Mouse (Mus musculus) limb, embryonic 11.5 days (tissue): ENCODE measurements around the gene Olfr1212. TPM values are rescaled to one million over a fixed set of nuclear protein-coding genes. Genes with fewer than 3 reads are reported as not detected.

Experiments
- ATAC-seq: fragments of 200-750 bp; cut with Nextera tagmentation; 2 replicates; pipeline ENCODE4 v1.8.0; 2017; ENCODE audit warnings: low read depth; ENCODE audit not compliant: insufficient number of reproducible peaks, low FRiP score, low TSS enrichment
- DNase-seq: peaks from one replicate; pipeline ENCODE4 v3.0.0-alpha.2; 2015; ENCODE audit warnings: low spot score
- H3K27ac ChIP-seq: fragments of 300-500 bp; sonication (generic); replicated peaks from 2 replicates; pipeline ENCODE4 v1.5.1; 2014; ENCODE audit warnings: low read depth, mild to moderate bottlenecking, low read length
- H3K27me3 ChIP-seq: fragments of 300-500 bp; sonication (generic); 2 replicates; pipeline ENCODE4 v1.6.1; 2014; ENCODE audit warnings: mild to moderate bottlenecking, low read length, mixed read lengths; ENCODE audit not compliant: control insufficient read depth, insufficient read depth
- H3K36me3 ChIP-seq: fragments of 300-500 bp; sonication (generic); 2 replicates; pipeline ENCODE4 v1.6.1; 2014; ENCODE audit warnings: mild to moderate bottlenecking, low read length, moderate library complexity, mixed read lengths; ENCODE audit not compliant: control insufficient read depth, insufficient read depth
- H3K4me1 ChIP-seq: fragments of 300-500 bp; sonication (generic); 2 replicates; pipeline ENCODE4 v1.6.1; 2014; ENCODE audit warnings: low read length, mixed read lengths; ENCODE audit not compliant: control insufficient read depth, insufficient read depth
- H3K4me2 ChIP-seq: fragments of 300-500 bp; sonication (generic); 2 replicates; pipeline ENCODE4 v1.6.1; 2014; ENCODE audit warnings: low read depth, mild to moderate bottlenecking, moderate library complexity; ENCODE audit not compliant: severe bottlenecking
- H3K4me3 ChIP-seq: fragments of 300-500 bp; sonication (generic); 2 replicates; pipeline ENCODE4 v1.5.1; 2014; ENCODE audit warnings: low read depth, low read length
- H3K9ac ChIP-seq: fragments of 300-500 bp; sonication (generic); 2 replicates; pipeline ENCODE4 v1.6.1; 2014; ENCODE audit warnings: mild to moderate bottlenecking, low read length
- H3K9me3 ChIP-seq: fragments of 300-500 bp; sonication (generic); 2 replicates; pipeline ENCODE4 v1.6.1; 2016; ENCODE audit warnings: low read length; ENCODE audit not compliant: control insufficient read depth
- WGBS: fragments of 180-500 bp; shearing (Covaris S2); extraction: QIAGEN DNeasy Blood & Tissue Kit; methylation state at CpG from one replicate; pipeline ENCODE4 v1.1.7; 2014; 5-methylcytosine and 5-hydroxymethylcytosine counted together
- polyA plus RNA-seq: library from polyadenylated mRNA; unstranded; fragments of >200 nt; fragmentation: Nextera tagmentation; extraction: Ambion mirVana; gene quantifications from 2 replicates; pipeline ENCODE4 v1.2.1, GENCODE M21; 2014

Gene Olfr1212
- polyA plus RNA-seq: not detected in 2 replicates

DNA sequence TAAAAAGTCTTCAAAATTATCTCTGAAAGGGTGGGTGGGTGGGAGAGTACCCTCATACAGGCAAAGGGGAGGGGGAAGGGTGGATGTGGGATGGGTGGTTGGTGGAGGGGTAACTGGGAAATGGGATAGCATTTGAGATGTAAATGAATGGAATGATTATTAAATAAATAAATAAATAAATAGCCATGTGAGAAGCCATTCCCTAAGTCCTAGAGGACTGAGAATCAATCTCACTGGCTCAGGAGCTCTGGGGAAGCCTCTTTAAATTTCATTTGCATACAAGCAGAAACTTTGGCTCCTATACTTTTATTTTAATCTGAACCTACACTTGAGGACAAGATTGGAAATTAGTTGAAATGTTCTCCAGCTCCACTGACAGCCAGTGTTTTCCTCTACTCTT lies at the start of gene Olfr1212:
Gene Olfr1212, plus strand, starts transcription at position 301 of the 400 bp plus-strand sequence.
- no peaks in the 10 kb centered on the region for H3K36me3 ChIP-seq
- ATAC-seq: no peak

DNA sequence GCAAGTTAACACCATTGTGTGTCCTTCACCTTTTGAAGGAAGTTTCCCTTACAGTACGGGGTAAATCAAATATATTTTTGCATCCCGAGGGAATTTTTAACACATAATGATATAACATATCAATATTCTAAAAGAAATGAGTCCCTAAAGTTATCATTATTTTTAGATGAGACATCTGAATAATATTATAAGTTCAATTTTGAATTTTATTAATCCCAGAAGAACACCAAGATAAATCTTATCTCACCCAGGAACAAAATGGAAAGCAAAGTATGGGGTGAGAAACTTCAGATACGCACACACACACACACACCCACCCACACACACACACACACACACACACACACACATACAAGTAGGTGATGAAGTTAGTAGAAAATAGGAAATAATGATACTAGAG lies 38.7 kb upstream of the Olfr1212 start, which contains the start of gene Olfr1209:
Gene Olfr1209, minus strand, starts transcription at position 101 of the 400 bp plus-strand sequence.
- Histone ChIP-seq H3K27me3 (no peaks in the 10 kb centered on the region), H3K9me3 (no peaks in the 10 kb centered on the region), H3K9ac (no peak within 1 kb of the TSS), H3K4me2 (no peak within 1 kb of the TSS), H3K4me1 (no peaks in the 10 kb centered on the region), H3K4me3 (no peak within 1 kb of the TSS), H3K27ac (no peak within 1 kb of the TSS), H3K36me3 (no peaks in the 10 kb centered on the region)
- no peak for DNase-seq
- no peak for ATAC-seq
- WGBS: 90% methylated on average over 3 of the region's 3 CpGs

More for the DNA sequence above, at the start of gene Olfr1212:
- Histone ChIP-seq H3K27ac (no peak within 1 kb of the TSS), H3K4me1 (no peaks in the 10 kb centered on the region), H3K4me3 (no peak within 1 kb of the TSS), H3K27me3 (no peaks in the 10 kb centered on the region), H3K4me2 (no peak within 1 kb of the TSS), H3K9me3 (no peaks in the 10 kb centered on the region), H3K9ac (no peak within 1 kb of the TSS)
- no peak for DNase-seq

DNA sequence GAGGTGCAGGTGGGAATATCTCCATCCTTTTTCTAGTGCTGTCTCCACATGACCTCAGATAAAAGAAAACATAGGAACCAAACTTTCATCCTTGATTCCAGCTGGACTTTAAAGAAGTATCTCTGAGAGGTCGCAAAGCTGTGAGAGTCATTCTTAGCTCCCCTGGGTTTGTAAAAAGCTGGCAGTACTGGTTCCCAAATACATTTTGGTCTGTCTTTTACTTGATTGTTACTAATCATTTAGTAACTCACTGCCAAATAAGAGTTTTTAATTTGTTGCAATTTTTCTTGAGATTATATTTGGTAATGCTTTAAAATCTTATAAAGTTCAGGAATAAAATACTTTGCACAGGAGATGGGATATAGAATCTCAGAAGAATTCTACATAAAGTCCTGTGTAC lies 15.8 kb upstream of the Olfr1212 start, which contains the start of gene Olfr1211:
Gene Olfr1211, minus strand, starts transcription at position 101 of the 400 bp plus-strand sequence.
- H3K9ac ChIP-seq: no peak within 1 kb of the TSS
- H3K27me3 ChIP-seq: no peaks in the 10 kb centered on the region
- no peaks in the 10 kb centered on the region for H3K9me3 ChIP-seq
- H3K36me3 ChIP-seq: no peaks in the 10 kb centered on the region
- no peaks in the 10 kb centered on the region for H3K4me1 ChIP-seq
- no peak for DNase-seq
- ATAC-seq: no peak
- H3K4me3 ChIP-seq: no peak within 1 kb of the TSS
- WGBS: 93% methylated on average over 1 of the region's 1 CpGs
- H3K4me2 ChIP-seq: no peak within 1 kb of the TSS
- H3K27ac ChIP-seq: no peak within 1 kb of the TSS

GRCm38 (mm10) chr2:88980181-88980580 lies 26.4 kb downstream of the Olfr1212 start, which contains the start of gene Gm13762:
Gm13762 (minus strand) TSS chr2:88980281.
- 92% methylated on average over 1 of the region's 1 CpGs for WGBS
- H3K27me3 ChIP-seq: no peaks in the 10 kb centered on the region
- no peaks in the 10 kb centered on the region for H3K36me3 ChIP-seq
- no peak within 1 kb of the TSS for H3K4me3 ChIP-seq
- DNase-seq: no peak
- no peak within 1 kb of the TSS for H3K27ac ChIP-seq
- H3K4me2 ChIP-seq: no peak within 1 kb of the TSS
- H3K9ac ChIP-seq: no peak within 1 kb of the TSS
- ATAC-seq: no peak
- H3K9me3 ChIP-seq: no peaks in the 10 kb centered on the region
- no peaks in the 10 kb centered on the region for H3K4me1 ChIP-seq

GRCm38 (mm10) chr2:88992553-88992952 lies 38.8 kb downstream of the Olfr1212 start, which contains the start of gene Olfr1214:
Olfr1214 (minus strand) TSS chr2:88992653.
- H3K9ac ChIP-seq: no peak within 1 kb of the TSS
- no peak within 1 kb of the TSS for H3K27ac ChIP-seq
- no peak for ATAC-seq
- H3K9me3 ChIP-seq: no peaks in the 10 kb centered on the region
- no peak for DNase-seq
- WGBS: 84% methylated on average over 1 of the region's 1 CpGs
- no peaks in the 10 kb centered on the region for H3K36me3 ChIP-seq
- no peak within 1 kb of the TSS for H3K4me3 ChIP-seq
- H3K27me3 ChIP-seq: no peaks in the 10 kb centered on the region
- no peaks in the 10 kb centered on the region for H3K4me1 ChIP-seq
- no peak within 1 kb of the TSS for H3K4me2 ChIP-seq

GRCm38 (mm10) chr2:89006873-89007272 lies 53.1 kb downstream of the Olfr1212 start, which contains the start of gene Olfr1215:
Olfr1215 (minus strand) TSS chr2:89006973.
- no peak within 1 kb of the TSS for H3K9ac ChIP-seq
- H3K4me2 ChIP-seq: no peak within 1 kb of the TSS
- WGBS: 79% methylated on average over 2 of the region's 2 CpGs
- no peaks in the 10 kb centered on the region for H3K36me3 ChIP-seq
- no peaks in the 10 kb centered on the region for H3K9me3 ChIP-seq
- no peaks in the 10 kb centered on the region for H3K27me3 ChIP-seq
- no peak within 1 kb of the TSS for H3K4me3 ChIP-seq
- no peak for ATAC-seq
- DNase-seq: no peak
- H3K27ac ChIP-seq: no peak within 1 kb of the TSS
- H3K4me1 ChIP-seq: no peaks in the 10 kb centered on the region

Other genes with a start within 250 kb of the Olfr1212 start
- not detected in 2 replicates for gene Olfr1196, start 249.4 kb upstream of the Olfr1212 start, polyA plus RNA-seq
- not detected in 2 replicates for gene Olfr1197, start 221.6 kb upstream of the Olfr1212 start, polyA plus RNA-seq
- not detected in 2 replicates for gene Olfr1198, start 202.6 kb upstream of the Olfr1212 start, polyA plus RNA-seq
- gene Olfr1199, start 193.5 kb upstream of the Olfr1212 start, polyA plus RNA-seq: not detected in 2 replicates
- gene Olfr1200, start 183.5 kb upstream of the Olfr1212 start, polyA plus RNA-seq: not detected in 2 replicates
- not detected in 2 replicates for gene Olfr1201, start 160.9 kb upstream of the Olfr1212 start, polyA plus RNA-seq
- gene Olfr1202, start 139.5 kb upstream of the Olfr1212 start, polyA plus RNA-seq: not detected in 2 replicates
- gene Olfr1205, start 124.2 kb upstream of the Olfr1212 start, polyA plus RNA-seq: not detected in 2 replicates
- gene Olfr1204, start 104.7 kb upstream of the Olfr1212 start, polyA plus RNA-seq: not detected in 2 replicates
- gene Olfr1206, start 90.7 kb upstream of the Olfr1212 start, polyA plus RNA-seq: not detected in 2 replicates
- gene Olfr1208, start 51.7 kb upstream of the Olfr1212 start, polyA plus RNA-seq: not detected in 2 replicates
- not detected in 2 replicates for gene Olfr1209, start 38.8 kb upstream of the Olfr1212 start, polyA plus RNA-seq
- not detected in 2 replicates for gene Olfr1211, start 15.9 kb upstream of the Olfr1212 start, polyA plus RNA-seq
- gene Gm13762, start 26.3 kb downstream of the Olfr1212 start, polyA plus RNA-seq: not detected in 2 replicates
- not detected in 2 replicates for gene Olfr1214, start 38.7 kb downstream of the Olfr1212 start, polyA plus RNA-seq
- not detected in 2 replicates for gene Olfr1215, start 53.0 kb downstream of the Olfr1212 start, polyA plus RNA-seq
- not detected in 2 replicates for gene Olfr1216, start 64.4 kb downstream of the Olfr1212 start, polyA plus RNA-seq
- gene Olfr1217, start 78.1 kb downstream of the Olfr1212 start, polyA plus RNA-seq: not detected in 2 replicates
- gene Olfr1218, start 107.2 kb downstream of the Olfr1212 start, polyA plus RNA-seq: not detected in 2 replicates
- not detected in 2 replicates for gene Olfr1219, start 129.5 kb downstream of the Olfr1212 start, polyA plus RNA-seq
- gene Olfr1220, start 152.9 kb downstream of the Olfr1212 start, polyA plus RNA-seq: not detected in 2 replicates
- not detected in 2 replicates for gene Olfr1221, start 163.3 kb downstream of the Olfr1212 start, polyA plus RNA-seq
- not detected in 2 replicates for gene Olfr1222, start 179.1 kb downstream of the Olfr1212 start, polyA plus RNA-seq
- not detected in 2 replicates for gene Olfr1223, start 197.6 kb downstream of the Olfr1212 start, polyA plus RNA-seq
- not detected in 2 replicates for gene Olfr1224-ps1, start 210.1 kb downstream of the Olfr1212 start, polyA plus RNA-seq
- not detected in 2 replicates for gene Olfr1225, start 220.7 kb downstream of the Olfr1212 start, polyA plus RNA-seq
- not detected in 2 replicates for gene Olfr1226, start 246.1 kb downstream of the Olfr1212 start, polyA plus RNA-seq